In the genomic region with DNA sequence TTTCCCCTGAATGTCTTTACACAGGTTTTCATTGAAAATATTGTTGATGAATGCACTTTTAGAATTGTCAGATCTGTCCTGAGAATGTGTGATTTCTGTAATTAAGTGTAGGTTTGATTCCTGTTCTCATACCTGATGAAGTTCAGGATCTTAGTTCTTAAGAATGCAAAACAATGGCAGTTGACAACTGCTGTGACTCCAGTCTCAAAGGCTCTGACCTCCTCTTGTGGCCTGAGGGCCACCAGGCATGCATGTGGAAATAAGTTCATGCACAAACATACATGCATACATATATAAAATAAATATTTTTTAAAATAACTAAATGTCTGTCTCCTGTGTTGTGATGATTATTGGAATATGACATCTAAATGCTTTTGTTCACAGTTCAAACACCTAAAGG, we compare ENCODE assay signal across 20 mouse cellular contexts.
DNase-seq lines count a peak whose midpoint lies in the region; ATAC-seq and TF ChIP-seq lines count a peak whose summit lies in the region.
"Had no signal": no experiment of that assay in that cellular context is flagged by ENCODE, and none has a peak within 500 bp of the region (broad histone marks: within the 10 kb centered on the region; RNA-seq: fewer than 3 reads in every experiment).

No protein-coding gene starts in this region.

- no peak for ATAC-seq in forebrain, embryonic 13.5 days
- ATAC-seq: activated CD4-positive, CD25-positive, alpha-beta regulatory T cell, adult 4 months; CD4-positive, CD25-positive, alpha-beta regulatory T cell, adult 4 months; Patski had no signal

- no peaks in the 10 kb centered on the region for H3K36me3 ChIP-seq in heart, embryonic 10.5 days
- 0 out of 4 replicates have a peak, but pooled peaks cover 0 to 2% of the 10 kb centered on the region in 2 experiments for H3K36me3 ChIP-seq in MEL (ENCODE audit: control insufficient read depth in 1 of 2, insufficient read depth in 2 of 2, low read length in 2 of 2)
- no peaks in the 10 kb centered on the region for H3K36me3 ChIP-seq in forebrain, embryonic 13.5 days (ENCODE audit: poor library complexity, severe bottlenecking)
- H3K36me3 ChIP-seq: G1E had no signal

- peak in 1 of 2 experiments; percentile 56; a peak in 1 of 4 replicates for TF ChIP-seq POLR2A in MEL (IDR thresholded peaks at IDR 0.05; ENCODE audit: control insufficient read depth in 1 of 2, insufficient read depth in 1 of 2, low read depth in 1 of 2, low read length in 2 of 2, poor library complexity in 1 of 2)

- no peak overlapping the region for H3K27ac ChIP-seq in heart, embryonic 10.5 days
- no peak overlapping the region for H3K27ac ChIP-seq in MEL (ENCODE audit: control insufficient read depth, low read depth, low read length)
- H3K27ac ChIP-seq in forebrain, embryonic 13.5 days: no peak overlapping the region

- H3K4me3 ChIP-seq in heart, embryonic 10.5 days: no peak overlapping the region
- H3K4me3 ChIP-seq in MEL (ENCODE audit: control insufficient read depth in 1 of 2, insufficient read depth in 1 of 2, low read depth in 2 of 2, low read length in 2 of 2): no peak overlapping the region
- no peak overlapping the region for H3K4me3 ChIP-seq in forebrain, embryonic 13.5 days

- H3K4me1 ChIP-seq in heart, embryonic 10.5 days: peaks cover 3% of the 10 kb centered on the region; the same call in 1 of the 2 replicates
- peaks cover 0 to 3% of the 10 kb centered on the region in 2 experiments; a peak in 1 of 4 replicates for H3K4me1 ChIP-seq in MEL (ENCODE audit: control insufficient read depth in 1 of 2, insufficient read depth in 2 of 2, low read length in 2 of 2)
- no peaks in the 10 kb centered on the region for H3K4me1 ChIP-seq in forebrain, embryonic 13.5 days

- no peak overlapping the region for H3K9ac ChIP-seq in MEL (ENCODE audit: control insufficient read depth, low read depth, low read length, poor library complexity, severe bottlenecking)
- no peak overlapping the region for H3K9ac ChIP-seq in forebrain, embryonic 13.5 days

- no peak for TF ChIP-seq RAD21 in MEL (IDR thresholded peaks at IDR 0.05; ENCODE audit: low read depth, low read length)

- H3K9me3 ChIP-seq in heart, embryonic 10.5 days: no peaks in the 10 kb centered on the region
- H3K9me3 ChIP-seq in MEL (replicated peaks; ENCODE audit: insufficient read depth, low read length): no peaks in the 10 kb centered on the region
- H3K9me3 ChIP-seq in forebrain, embryonic 13.5 days (replicated peaks): no peaks in the 10 kb centered on the region
- H3K9me3 ChIP-seq: G1E had no signal

- no peaks in the 10 kb centered on the region for H3K27me3 ChIP-seq in heart, embryonic 10.5 days (ENCODE audit: insufficient read depth, poor library complexity, severe bottlenecking)
- no peaks in the 10 kb centered on the region for H3K27me3 ChIP-seq in MEL (ENCODE audit: control insufficient read depth in 1 of 2, insufficient read depth in 2 of 2, low read length in 2 of 2)
- H3K27me3 ChIP-seq in forebrain, embryonic 13.5 days: no peaks in the 10 kb centered on the region
- H3K27me3 ChIP-seq: CH12.LX, Patski had no signal

- TF ChIP-seq EP300 in MEL (IDR thresholded peaks at IDR 0.05; ENCODE audit: low read depth in 1 of 2, low read length in 2 of 2): no peak

- TF ChIP-seq CTCF in MEL (IDR thresholded peaks at IDR 0.05 in 2 of 3, conservative IDR thresholded peaks at IDR 0.05 in 1 of 3; ENCODE audit: control insufficient read depth in 1 of 3, insufficient read depth in 1 of 3, low read depth in 2 of 3, low read length in 3 of 3, poor library complexity in 1 of 3, severe bottlenecking in 1 of 3): no peak

- peak; percentile 30 for DNase-seq in heart, adult 11 months
- no peak for DNase-seq in heart, embryonic 10.5 days (ENCODE audit: low spot score)
- DNase-seq in MEL (ENCODE audit: low read depth, low spot score): peak; percentile 23
- DNase-seq: adrenal gland, adult 2 months; adrenal gland, adult 8-10 months; adrenal gland, postnatal 10 days; adrenal gland, postnatal 14 days; adrenal gland, postnatal 25 days; adrenal gland, postnatal 36 days; B cell, adult 2 months; cerebellum, adult 11 months; cerebellum, adult 11-12 months; cerebellum, adult 18-20 months; cerebellum, adult 2 months had no signal

- H3K79me2 ChIP-seq in MEL (ENCODE audit: control insufficient read depth, insufficient read depth, low read length, poor library complexity): no peaks in the 10 kb centered on the region

- no peak overlapping the region for H3K4me2 ChIP-seq in forebrain, embryonic 13.5 days

TF ChIP-seq in MEL, 35 proteins besides CTCF, POLR2A, EP300 and RAD21:
- no peak for TF ChIP-seq SIN3A (IDR thresholded peaks at IDR 0.05; ENCODE audit: low read length)
- no peak for TF ChIP-seq CHD1 (IDR thresholded peaks at IDR 0.05; ENCODE audit: low read depth, low read length)
- TF ChIP-seq CHD2 (IDR thresholded peaks at IDR 0.05; ENCODE audit: low read length): no peak
- TF ChIP-seq POLR2AphosphoS2 (IDR thresholded peaks at IDR 0.05; ENCODE audit: low read length): no peak
- no peak for TF ChIP-seq USF2 (IDR thresholded peaks at IDR 0.05; ENCODE audit: borderline replicate concordance in 1 of 2, insufficient read depth in 1 of 2, low read depth in 1 of 2, low read length in 2 of 2)
- no peak for TF ChIP-seq GATA1 (IDR thresholded peaks at IDR 0.05; ENCODE audit: low read depth, low read length)
- TF ChIP-seq MAFK (IDR thresholded peaks at IDR 0.05; ENCODE audit: borderline replicate concordance, low read depth, low read length): no peak
- peak; percentile 36; the same call in 1 of the 2 replicates for TF ChIP-seq NELFE (IDR thresholded peaks at IDR 0.05; ENCODE audit: low read depth, low read length)
- no peak for TF ChIP-seq BHLHE40 (IDR thresholded peaks at IDR 0.05; ENCODE audit: borderline replicate concordance, low read depth, low read length)
- no peak for TF ChIP-seq UBTF (IDR thresholded peaks at IDR 0.05; ENCODE audit: borderline replicate concordance, insufficient read depth, low read depth, low read length)
- TF ChIP-seq ZKSCAN1 (IDR thresholded peaks at IDR 0.05; ENCODE audit: low read depth, low read length): no peak
- TF ChIP-seq ELF1 (IDR thresholded peaks at IDR 0.05; ENCODE audit: low read depth, low read length): no peak
- peak; percentile 67; the same call in 1 of the 2 replicates for TF ChIP-seq ZMIZ1 (IDR thresholded peaks at IDR 0.05; ENCODE audit: low read depth, low read length)
- no peak for TF ChIP-seq RCOR1 (IDR thresholded peaks at IDR 0.05; ENCODE audit: low read depth, low read length)
TF ChIP-seq in MEL: peak in this region for 2.
